Mouse (Mus musculus) left cerebral cortex, adult 9 months (tissue): ENCODE data around the gene Cd4.
A peak's percentile ranks its signal among the peaks of the same experiment; 100 is the strongest.

Experiments
- DNase-seq, 2 experiments: peaks; one replicate each; pipeline ENCODE4 v3.0.0; 2022; ENCODE audit warnings: low spot score in 2 of 2

The Cd4 gene

DNA sequence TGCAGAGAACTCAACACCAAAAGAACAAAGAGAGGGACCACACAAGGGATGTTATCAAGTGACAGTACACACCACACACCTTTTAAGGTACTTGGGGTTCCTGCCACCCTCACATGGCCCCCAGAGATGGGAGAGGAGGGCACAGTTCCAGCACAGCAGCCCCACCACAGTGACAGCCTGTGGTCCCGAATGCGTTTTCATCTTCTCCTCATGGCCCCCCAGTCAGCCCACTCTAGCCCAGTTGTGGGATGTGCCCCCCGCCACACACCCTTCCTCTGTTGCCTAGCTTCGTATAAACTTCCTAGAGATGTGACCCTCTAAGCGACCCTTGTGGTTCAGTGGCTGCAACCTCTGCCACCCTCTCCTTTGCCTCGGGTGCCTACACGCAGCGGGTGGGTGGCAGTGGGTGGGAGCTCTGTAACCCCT lies 2.1 kb downstream of the Cd4 start:
- DNase-seq = no peak

DNA sequence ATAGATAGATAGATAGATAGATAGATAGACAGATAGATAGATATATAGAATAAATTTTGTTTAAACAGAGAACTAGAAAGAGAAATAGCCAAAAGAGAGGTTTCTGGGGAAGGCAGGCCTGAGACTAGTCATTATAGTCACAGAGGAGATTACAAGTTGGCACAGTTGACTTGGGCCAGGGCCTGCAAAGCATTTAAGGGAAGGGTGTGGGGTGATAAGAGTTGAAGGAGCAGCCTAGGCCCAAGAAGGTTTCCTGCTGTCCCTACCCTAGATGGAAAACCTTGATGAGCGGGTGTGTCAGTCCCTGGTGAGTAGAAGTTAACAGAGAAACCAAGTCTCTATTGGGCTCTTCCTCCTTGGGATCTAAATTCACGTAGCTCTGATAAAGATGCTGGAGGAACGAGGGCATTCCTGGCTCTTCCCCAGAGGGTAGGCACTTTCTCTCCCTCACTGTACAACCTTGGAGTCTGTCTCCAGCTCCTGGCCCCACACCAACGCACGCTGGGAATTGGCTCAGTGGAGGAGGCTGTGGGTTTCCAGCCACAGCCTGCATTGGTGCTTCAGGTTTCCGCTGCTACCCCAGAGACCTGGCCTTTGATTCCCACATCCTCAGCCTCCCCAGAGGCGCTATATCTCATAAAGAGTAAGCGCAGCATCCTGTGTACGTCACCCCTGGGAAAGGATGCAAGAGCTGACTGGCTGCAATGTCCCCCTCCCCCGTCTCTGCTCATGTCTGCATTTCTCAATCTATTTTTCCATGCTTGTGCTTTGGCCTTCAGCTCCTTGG lies 3.1 kb downstream of the Cd4 start:
- no peak for DNase-seq

DNA sequence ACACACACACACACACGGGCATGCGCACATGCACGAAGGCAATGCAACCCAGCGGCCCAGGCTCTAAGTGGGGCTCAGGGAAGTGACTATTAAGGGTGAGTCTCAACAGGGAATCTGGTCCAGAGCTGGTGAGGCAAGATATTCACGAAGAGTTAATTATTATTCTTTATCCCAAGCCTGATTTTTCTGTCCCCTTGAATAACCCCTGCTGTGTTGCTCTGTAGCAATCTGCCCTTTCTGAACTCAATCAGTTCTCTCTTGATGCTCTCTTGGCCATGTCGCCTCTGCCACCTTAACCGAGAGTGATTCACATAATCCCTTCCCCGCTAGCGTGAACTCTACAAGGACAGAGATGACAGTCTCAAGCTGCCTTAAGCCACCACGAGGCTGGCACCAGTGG lies 4.7 kb downstream of the Cd4 start:
- DNase-seq = no peak

DNA sequence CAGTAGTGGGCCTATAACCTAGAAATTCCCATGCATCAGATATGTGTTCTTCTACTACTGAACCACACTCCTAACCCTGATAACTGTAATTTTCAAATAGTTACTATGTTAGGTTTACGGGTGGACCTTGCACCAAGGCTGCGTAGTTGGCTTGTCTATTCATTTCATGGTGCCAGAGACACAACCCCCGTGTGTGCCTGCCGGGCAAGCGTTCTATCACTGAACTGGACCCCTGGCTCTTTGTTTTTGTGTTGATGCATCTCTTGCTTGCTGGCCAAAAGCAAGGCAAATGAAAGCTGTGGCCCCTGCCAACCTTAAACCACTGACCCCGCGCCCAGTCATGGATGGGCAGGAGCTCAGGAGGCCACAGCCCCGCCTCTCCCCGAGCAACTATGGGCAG lies 6.2 kb downstream of the Cd4 start:
- DNase-seq = no peak

DNA sequence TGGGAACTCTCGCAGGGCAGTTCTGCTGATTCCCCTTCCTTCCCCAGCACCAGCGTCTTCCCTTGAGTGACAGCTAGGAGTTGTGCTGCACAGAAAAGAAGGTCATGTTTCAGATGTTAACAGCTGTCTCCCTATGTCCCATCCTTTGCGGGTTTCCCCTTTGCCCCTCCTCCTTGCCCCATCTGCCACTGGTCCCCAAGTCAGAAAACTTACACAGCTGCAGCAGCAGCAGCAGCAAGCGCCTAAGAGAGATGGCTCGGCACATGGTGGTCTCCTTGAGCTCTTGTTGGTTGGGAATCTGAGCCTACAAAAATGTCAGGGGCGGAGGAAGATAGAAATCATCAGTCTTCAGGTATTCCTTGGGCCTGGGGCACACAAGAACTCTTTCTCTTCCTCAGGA lies 8.6 kb downstream of the Cd4 start:
- no peak for DNase-seq

DNA sequence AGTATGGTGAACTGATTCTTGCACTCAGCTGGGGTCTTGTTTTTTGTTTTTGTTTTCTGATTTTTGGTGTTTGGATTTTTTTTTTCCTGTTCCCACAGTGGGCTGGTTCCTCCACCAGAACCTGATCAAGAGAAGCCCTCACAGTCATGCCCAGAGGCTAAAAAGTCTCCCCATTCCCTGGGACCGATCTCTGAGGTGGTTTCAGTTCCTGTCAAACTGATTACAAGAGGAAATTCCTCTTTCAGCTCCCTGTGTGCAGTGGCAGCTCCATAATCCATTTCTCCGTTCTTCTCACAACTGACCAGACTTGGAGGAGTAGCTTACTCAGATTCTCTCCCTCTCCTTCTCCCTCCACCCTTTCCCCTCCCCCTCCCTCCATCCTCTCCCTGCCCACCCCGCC lies 13.7 kb downstream of the Cd4 start:
- DNase-seq = no peak

DNA sequence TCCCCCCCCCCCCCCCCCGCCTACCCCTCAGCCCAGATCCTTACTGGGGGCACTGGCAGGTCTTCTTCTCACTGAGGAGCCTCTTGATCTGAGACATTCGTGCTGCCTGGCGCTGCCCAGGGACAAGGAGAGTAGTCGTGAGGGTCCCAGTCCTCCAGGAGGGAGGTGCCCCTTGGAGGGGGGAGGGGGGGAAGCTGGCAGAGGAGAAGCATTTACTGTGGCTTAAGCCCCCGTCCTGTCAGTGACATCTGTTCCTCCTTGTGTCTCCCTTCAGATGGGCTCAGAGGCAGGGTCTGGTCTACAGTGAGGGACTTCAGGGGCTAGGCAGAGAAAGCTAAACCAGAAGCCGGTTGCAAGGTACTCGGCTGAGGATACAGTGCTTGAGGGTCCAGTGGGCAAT lies 21.5 kb downstream of the Cd4 start:
- no peak for DNase-seq

DNA sequence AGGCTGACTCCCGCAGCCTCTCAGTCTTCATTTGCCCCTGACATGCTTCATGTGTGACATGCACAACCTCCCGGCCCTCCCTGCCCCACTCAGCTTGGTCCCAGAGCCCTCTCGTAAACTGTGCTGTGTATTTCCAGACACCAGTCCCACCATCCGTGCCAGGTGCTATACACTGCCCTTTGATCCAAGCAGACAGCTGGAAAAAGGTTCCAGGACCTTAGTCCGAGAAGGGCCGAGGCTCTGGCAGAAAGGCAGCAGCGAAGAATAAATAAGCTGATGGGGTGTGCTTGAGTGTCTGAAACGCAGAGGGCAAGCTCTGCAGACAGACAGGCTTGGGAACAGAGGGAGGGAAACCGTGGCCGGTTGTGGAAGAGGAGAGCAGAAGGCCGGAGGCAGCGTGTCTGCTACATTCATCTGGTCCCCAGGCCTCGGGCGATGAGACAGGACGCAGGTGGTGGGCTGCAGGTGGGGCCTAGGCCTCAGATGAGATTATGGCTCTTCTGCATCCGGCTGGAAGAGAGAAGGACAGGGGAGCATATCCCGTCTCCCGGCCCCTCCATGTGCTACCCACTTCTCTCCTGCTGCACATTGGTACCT lies 22.2 kb downstream of the Cd4 start:
- DNase-seq = no peak

DNA sequence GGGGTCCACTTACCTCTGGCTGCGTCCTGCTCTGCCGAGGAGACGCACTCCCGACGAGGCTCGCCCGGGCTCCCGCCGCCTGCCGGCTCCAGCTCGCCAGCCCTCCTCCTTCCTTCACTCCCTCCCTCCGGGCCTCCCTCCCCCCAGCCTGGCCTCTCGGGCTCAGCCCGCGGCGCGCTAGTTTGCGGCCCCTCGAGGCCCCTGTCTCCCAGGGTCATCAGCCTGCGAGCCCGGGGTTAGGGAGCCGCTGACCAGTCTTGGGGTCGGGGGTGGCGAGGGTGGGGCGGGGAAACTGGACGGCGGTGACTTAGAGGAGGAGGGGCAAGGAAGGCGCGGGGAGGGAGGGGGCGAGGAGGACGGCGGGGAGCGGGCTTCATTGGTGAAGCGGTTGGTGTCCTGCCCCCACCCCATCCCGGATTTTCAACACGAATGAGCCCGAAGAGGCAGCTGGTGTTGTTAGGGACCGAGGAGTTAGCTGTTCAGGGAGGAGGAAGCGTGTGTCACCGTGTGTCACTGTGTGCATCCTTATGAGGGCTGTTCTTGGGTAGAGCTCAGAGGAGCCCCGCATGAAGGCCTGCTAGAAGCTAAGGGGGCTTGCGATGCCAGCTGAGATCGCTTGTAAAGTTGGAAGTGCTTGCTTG lies 24.2 kb downstream of the Cd4 start, which contains the start of gene Gpr162:
Gpr162 (minus strand) TSS at position 326 of the 641 bp plus-strand sequence.
- peak; percentile 54 to 77 for DNase-seq

DNA sequence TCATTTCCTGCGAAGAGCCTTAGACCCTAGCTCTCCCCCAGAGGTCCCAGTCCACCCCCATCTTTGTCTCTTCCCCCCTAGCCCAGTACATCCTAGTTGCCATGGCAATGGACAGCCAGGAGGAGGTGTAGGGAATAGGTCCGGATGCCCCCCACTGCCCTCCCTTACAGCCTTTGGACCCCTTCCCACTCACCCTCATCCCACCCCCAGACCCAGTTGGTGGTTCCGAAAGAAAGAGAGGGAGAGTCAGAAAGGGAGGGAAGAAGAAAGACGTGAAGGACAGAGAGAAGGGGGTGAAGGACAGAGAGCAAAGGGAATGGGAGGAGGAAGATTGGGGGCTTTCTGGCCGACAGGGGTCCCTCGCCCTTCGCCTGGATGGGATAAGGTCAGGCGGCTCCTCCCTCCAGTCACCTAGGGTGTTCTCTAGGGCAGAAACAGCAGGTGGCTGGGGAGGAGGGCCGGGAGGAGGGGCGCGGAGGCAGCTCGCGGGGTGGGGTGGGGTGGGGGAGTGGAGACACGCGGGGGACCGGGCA lies 24.8 kb downstream of the Cd4 start:
- no peak for DNase-seq

DNA sequence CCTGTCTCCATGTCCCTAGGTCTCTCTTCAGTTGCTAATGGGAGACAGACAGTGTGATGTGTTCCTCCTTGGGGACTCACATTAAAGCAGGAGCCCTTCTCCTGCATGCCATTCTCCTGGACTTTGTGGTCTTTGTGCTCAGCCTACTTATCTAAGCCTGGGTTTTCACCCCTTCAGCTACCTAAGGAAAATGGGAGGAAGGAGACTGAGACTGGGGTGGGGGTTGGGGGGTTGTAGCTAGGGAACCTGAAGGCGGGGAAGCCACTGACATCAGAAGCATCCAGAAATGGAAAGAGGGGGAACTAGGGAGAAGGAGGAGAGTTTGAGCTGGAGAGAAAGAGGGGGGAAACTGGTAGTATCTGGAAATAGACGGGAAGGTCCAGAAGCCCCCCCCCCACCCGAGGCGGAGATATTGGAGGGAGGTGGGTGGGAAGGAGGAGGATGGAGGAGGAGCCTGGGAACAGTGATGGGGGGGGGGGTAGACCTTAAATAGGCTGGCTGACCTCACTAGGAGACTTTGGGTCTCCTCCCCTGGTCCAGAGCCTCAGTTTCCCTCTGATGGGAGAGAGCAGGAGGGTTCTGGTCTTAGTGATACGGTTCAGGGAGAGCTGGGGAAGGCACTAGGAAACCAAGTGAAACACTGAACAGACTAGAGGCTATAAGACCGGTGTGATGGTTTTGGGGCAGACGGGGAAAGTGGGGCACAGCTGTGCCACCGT lies 25.5 kb downstream of the Cd4 start:
- no peak for DNase-seq

DNA sequence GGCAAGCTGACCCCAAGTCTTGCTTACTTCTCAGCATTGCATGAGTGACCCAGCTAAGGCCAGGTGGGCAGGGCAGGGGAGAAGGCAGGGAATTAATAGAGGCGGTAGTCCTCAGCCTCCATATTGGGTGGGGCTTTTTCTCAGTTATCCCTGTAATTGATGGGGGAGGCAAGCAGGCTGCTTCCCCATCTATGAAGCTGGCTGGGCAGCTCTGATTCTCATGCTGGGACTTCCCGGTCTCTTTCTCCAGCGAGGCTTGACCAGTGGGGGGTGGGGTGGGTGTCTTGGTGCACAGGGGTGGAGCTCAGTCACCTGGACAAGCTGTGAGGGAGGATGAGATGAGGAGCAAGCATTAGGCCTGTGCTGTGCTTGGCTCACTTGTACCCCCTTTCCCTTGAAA lies 26.2 kb downstream of the Cd4 start:
- DNase-seq = no peak

DNA sequence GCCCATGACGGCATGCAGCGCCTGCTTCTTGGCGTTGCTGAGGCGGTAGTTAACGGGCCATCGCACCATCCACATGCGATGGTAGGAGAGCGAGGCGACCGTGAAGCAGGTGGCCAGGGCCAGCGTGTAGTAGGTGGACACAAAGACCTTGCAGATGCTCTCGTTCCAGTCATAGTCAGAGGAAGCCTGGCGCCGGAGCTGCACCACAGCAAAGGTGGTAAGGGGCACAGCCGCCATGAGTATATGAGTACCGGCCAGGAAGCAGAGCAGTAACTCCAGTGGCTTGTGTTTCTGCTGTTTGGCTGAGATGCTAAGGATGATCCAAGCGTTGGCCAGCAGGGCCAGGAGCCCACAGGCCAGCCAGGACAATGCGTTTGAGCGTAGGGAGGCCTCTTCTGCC lies 26.8 kb downstream of the Cd4 start:
- DNase-seq = no peak

DNA sequence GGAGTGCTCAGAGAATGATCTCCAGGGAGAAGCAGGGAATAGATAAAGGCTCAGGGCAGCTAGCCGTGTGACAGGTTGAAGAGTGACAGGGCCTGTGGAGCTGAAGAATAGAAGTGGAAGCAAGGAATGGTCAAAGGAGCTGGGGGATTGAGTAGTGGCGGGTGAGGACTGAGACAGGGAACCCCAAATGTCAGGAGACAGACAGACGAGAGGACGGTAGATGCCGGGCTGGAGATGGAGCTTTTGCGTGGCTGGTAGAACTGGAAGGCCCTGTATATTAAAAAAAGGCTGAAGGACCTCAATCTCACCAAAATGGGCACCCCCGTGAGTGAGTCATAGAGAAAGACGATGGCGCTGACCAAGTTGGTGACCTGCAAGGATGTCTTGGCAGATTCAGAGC lies 27.5 kb downstream of the Cd4 start:
- no peak for DNase-seq

DNA sequence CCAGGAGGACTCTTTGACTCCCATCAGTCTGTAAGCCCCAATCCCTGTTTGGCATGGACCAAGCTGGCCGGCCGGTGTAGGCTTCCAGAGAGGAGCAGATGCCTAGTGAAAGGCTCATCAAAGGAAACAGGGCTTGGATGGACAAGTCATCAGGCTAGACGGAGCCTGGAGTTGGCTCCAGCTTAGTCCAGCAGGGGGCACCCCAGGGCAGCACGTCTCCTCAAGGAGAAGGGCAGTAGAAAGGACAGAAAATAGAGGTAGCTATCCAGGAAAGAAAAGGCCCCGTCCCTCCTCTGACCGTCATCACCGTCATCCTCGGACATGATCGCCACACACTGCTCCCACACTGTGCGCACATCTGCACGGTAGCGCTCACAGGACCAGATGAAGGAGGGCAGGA lies 28.3 kb downstream of the Cd4 start:
- peak in 1 of 2 experiments; percentile 92 for DNase-seq

DNA sequence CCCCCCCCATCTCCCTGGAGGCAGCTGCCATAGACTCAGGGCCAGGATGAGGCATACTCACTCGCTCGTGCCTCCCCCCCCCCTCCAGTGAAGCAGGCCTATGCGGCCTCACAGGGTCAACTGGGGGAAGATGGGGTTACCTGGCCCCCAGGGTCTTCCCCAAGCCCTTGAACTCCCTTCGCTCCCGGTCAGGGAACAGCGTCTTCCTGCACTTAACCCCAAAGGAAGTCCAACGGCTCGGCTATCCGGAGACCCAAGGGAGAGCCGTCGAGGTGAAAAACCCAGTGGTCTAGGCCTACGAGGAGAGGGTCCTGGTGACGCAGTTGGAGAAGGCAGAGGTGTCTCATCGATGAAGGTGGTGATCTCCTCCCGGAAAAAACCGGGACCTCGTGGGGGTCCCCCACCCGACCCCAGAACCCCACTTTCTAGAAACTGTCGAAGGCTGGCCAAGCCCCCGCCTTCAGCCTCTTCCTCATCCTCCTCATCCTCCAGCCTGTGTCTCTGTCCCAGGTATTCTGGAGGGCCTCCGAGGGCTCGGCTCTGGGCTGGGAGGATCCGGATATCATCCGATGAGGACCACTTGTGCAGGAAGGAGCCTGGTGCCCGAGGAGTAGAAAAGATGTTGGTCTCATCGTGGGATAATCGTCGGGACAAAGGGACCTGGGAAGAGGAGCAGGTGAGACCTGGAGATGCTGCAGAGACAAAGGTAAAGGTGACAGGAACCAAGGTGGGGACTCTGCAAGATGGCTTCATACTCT lies 29.3 kb downstream of the Cd4 start:
- DNase-seq = no peak

DNA sequence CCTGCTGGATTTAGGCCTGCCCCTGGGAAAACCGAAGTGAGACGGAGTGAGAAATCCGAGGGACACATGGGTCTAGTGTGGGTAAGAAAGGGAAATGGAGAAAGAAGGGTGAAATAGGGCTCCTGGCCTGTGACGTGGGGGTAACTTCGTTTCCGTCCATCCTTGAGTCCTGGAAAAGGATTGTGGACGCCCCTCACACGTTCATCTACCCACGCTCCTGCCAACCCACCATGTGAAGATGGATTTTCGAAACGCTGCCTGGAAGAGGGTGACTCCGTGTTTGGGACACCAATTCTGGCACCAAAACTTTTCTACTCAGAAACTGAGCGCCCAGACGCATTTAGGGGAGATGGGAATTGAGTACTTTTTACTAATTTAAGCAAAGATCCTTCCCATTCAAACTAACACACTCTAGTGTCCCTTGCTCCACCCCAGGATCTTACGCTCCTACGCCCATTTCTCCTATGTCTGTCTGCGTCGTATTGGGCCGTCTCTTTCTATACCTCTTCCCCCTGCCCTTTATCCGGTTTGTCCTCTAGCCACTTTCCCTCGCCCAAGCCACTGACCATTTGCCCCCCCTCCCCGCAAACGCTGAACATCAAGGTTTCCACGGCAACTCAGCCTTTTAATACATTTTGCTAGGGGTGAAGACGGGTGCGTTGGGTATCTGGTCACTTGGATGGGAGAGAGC lies 30.0 kb downstream of the Cd4 start:
- DNase-seq = no peak

DNA sequence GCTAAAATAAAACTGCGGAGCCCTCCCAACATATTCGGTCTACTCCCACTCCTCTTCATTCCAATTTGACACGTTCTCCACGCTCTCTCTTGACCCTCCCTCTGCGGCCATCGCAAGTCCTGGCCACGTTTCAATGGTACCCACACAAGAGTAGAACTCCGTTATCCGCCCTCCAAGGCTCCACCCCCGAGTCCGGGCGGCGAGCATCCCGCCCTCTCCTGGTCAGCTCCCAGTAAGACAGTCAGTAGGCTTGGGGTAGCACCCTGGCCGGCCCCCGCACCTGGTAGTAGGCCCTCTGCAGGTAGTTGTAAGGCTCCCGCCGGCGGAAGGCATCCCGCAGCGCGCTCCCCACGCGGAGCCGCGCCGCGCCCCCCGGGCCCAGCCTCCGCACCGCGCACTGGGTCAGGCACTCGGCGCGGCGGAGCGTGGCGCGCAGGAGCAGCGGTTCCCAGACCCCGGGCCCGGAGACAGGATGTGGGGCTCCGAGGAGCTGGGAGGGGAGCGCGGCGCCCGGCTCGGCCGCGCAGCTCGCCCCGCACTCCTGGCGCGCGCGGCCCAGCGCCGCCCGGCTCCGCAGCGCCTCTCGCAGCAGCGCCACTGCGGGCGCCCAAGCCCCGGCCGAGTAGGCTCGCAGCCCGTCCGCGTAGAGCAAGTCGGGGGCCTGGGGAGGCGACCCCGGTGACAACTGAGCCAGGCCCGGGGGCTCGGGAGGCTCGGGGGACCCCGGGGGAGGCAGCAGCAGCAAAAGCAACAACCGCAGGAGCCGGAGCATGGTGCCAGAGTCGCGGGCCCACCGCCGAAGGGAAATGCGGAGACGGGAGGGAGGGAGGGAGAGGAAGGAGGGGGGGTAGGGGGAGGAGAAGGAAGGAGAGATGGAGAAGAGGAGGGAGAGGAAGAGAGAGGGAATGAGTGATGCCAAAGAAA lies 30.8 kb downstream of the Cd4 start, which contains the start of gene P3h3:
P3h3 (minus strand) TSS at position 837 of the 924 bp plus-strand sequence.
- peak; percentile 78 to 87 for DNase-seq

DNA sequence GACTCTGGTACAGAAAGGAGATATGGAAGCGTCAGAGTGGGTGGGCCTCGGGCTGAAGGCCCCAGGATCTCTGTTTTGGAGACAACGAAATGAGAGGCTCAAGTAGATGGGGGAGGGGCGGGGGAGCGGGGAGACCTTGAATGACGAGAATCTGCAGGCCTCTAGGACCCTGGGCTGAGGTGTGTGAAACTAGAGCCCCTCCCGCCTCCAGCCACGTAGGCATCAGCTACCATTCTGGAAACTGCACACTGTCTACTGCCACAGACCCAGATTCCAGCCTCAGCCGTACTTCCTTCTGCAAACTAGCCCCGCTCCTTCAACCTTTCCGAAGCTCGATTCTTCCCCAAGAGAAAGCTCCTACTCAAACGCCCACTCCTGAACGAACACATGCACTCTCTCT lies 31.7 kb downstream of the Cd4 start:
- no peak for DNase-seq

DNA sequence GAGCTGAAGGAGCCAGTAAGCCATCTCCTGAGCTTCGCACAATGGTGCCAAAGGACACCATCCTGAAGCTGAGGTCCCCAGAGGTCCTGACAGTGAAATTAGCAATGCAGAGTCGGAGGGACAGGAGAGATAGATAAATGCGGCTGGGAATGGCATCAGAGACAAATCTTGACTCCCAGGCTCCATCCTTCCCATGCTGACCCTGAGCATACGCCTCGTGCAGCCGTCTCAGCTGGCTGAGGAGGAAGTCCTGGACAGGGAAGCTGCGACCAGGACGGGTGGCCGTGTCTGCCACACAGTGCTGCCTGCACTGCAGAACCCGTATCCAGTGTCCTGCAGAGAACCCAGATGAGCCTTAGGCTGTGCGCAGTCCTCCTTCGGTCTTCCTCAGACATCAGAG lies 33.4 kb downstream of the Cd4 start:
- no peak for DNase-seq
